Mouse (Mus musculus): ENCODE measurements around the gene Tti1.

DNA sequence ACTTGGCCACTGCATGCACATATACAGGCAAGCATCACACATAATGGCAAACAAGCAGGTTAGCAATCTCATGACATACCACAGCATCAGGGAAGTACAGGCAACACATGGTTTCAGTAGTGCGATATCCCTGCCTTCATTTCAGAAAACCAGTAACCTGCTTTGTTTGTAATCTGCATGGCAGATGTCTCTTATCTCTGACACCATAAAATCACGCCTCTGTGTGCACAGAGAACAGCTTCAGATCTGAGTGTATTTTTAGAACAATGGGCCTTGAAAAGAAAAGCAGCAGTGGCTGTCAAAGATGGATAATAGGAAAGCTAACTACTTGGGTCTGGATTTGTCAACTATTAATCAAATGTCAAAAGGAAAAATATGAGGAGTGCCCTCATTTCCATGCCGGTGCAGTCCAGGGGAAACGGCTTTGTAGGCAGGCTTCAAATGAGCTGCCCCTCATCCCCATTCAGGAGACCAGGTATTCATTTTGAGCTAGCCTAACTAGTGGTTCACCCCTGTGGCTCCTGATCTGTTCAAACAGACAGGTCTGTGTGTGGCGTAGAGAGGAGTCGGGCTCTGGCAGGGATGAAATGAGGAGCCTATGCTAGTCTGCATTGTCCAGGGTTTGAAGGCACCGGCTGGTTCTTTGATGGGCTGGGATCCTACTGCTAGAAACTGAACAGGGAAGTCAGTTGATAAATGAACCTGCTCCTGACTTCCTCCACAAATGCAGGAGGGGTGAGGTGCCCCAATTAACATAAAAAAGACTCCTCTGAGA lies 39.6 kb downstream of the Tti1 start:
- TF ChIP-seq GATA1 (IDR thresholded peaks at IDR 0.05; ENCODE audit: borderline replicate concordance, low read length) = no peak
- TF ChIP-seq FLI1 (IDR thresholded peaks at IDR 0.05; ENCODE audit: low read length) = no peak
